Mouse (Mus musculus): Measurements from ENCODE around the gene Zcchc14. TPM values are rescaled to one million over a fixed set of nuclear protein-coding genes. Genes with fewer than 3 reads are reported as not detected.

Gene Zcchc14
- total RNA-seq, 4 experiments from 2014 or later, result 77.4 to 92.9 (median 84.7) TPM

GRCm38 (mm10) chr8:121553831-121554475 lies 98.7 kb downstream of the Zcchc14 start:
- no peak for DNase-seq (ENCODE audit: low spot score in 2 of 2)

GRCm38 (mm10) chr8:121552506-121552905 lies 100.2 kb downstream of the Zcchc14 start:
- DNase-seq (ENCODE audit: low spot score in 2 of 2), result no peak

DNA sequence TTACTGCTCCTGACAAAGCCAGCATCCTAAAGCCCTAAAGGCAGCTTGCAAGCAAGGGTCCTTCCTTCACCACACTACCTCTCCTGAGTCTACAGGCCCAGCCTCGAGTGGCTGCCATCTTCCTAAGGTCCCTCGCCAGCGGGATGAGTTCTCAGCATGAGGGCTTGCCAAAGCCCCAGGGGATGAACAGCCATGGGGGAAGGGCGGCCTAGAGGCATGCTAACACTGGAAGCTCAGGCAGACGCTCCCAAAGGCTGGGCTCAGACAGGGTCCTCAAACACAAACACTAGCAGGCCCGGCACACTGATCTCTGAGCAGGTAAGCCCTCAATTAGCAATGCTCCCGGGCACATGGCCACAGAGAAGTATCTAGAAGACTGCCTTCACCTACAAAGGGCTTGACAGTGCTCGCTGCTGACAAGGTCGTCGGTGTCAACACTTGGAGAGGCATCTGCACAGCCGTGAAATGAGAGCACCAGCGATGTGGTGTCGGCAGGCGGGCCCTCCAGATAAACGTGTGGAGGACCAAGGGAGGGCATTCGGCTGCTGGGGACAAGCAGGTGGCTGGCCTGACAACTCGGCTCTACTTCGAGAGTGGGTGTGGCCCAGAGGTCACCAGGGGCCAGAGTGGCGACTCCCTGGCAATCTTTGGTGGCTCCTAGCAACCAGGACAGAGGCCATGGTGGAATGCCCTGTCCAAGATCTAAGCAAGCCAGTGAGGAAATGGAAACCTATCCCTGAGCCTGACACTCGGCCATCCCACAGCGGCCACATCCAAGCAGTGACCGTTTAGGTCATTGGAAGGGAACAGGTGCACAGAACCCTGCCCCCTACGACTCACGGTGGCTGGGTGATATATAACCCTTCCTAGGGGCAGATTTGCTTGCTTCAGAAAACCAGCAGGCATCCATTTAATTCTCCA lies 101.4 kb downstream of the Zcchc14 start:
- DNase-seq (ENCODE audit: low spot score in 2 of 2), result no peak

DNA sequence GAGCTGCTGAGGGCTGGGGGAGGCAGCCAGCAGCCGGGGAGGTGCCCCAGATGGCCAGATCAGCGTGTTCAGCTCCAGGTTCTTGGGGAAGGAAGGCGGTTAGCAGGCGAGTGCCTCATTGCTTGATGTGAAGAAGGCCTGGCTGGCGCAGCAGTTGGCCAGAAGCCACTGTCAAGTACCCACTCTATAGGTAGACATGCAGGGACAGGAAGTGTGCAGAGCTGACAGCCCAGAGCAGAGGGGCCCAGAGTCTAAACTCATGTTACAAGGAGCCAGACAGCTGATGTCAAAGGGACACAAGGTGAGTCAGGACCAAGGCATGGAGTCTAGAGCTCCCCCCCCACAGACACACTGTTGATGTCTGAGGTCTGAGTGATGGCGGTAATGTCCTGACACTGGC lies 102.6 kb downstream of the Zcchc14 start:
- no peak for DNase-seq (ENCODE audit: low spot score in 2 of 2)

Other genes with a start within 250 kb of the Zcchc14 start
- gene 1700018B08Rik, start 108.6 kb downstream of the Zcchc14 start, total RNA-seq (2022), result not detected
- gene Fbxo31, start 74.1 kb downstream of the Zcchc14 start, total RNA-seq (2022), result 100 to 1,000 TPM in 3 of 4 experiments, 10 to 100 TPM in 1; 96.9 to 103 (median 102) TPM
- gene Map1lc3b, start 62.5 kb downstream of the Zcchc14 start, total RNA-seq (2022), result 100 to 1,000 TPM; 143 to 187 (median 172) TPM
- 100 to 1,000 TPM; 260 to 313 (median 283) TPM for gene Jph3, start 76.7 kb upstream of the Zcchc14 start, total RNA-seq (2022)
- gene Klhdc4, start 176.7 kb upstream of the Zcchc14 start, total RNA-seq (2022), result 10 to 100 TPM; 27.5 to 34.5 (median 32.9) TPM